Mouse (Mus musculus): Measurements from ENCODE around the gene Gspt1.

- TF ChIP-seq ZNF384 (IDR thresholded peaks at IDR 0.05; ENCODE audit: low read depth, low read length), result no peak
- TF ChIP-seq MAFK (IDR thresholded peaks at IDR 0.05; ENCODE audit: insufficient read depth, low read depth, low read length), result 0 out of 2 replicates have a peak, but pooled peaks have one; percentile 42
- no peak for TF ChIP-seq HCFC1 (IDR thresholded peaks at IDR 0.05; ENCODE audit: borderline replicate concordance, insufficient read depth, low read length)
- no peak for TF ChIP-seq ZC3H11A (IDR thresholded peaks at IDR 0.05; ENCODE audit: borderline replicate concordance, low read depth, low read length)
These were observed 31.8 kb upstream of the Gspt1 start for GRCm38 (mm10) chr16:11285949-11286348.
